Mouse (Mus musculus) heart, postnatal 0 days (tissue): ENCODE results near the gene Slc25a18.

ENCODE experiments used
- CTCF ChIP-seq: IDR thresholded peaks from 2 replicates; pipeline ENCODE4 v1.5.1; 2016; ENCODE audit warnings: antibody characterized with exemption, control low read depth, low read depth
- EP300 ChIP-seq: IDR thresholded peaks from 2 replicates; pipeline ENCODE4 v1.6.1; 2016; ENCODE audit warnings: antibody characterized with exemption, low read depth

DNA sequence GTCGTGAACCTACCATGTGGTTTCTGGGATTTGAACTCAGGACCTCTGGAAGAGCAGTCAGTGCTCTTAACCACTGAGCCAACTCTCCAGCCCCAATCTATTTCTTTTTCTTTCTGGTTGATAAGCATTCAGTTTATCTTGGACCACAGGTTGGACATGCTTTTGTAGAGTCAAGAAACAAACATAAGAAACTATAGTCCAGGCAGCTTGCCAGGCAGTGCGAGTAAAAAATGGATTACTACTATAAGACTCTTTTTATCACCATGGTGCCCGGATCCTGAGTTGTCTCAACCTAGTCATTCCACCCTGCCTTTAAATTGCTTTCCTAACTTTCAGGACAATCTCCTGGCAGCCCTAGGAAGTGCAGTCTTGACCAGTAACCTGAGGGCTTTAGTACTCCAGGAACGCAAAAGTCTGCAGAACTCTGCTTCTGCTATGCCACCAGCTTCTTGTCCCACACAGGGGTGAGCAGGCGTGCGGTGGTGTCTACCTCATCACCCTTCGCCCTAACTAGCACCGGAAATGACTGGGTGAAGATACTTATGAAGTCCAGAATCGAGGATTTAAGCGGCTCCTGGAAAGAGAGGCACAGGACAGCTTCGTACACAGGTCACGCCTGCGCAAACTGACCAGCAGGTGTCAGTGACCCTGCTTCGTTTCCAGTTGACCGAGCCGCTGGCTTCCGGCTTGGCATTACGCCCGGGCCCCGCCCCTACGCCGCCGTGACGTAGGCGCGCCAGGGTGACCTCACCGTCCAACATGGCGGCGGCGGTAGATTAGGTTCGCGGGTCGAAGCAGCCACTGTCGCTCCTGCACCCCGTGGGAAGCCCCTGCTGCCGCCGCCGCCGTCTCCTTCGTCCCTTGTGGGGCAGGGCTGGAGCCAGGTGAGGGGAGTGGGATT, 62.3 kb downstream of the Slc25a18 start, which contains the start of gene Bcl2l13:
- TF ChIP-seq CTCF = peak; percentile 60
- TF ChIP-seq EP300 = peak; percentile 57; the same call in 1 of the 2 replicates
